9 mouse cellular contexts compared by ENCODE assay signal in genomic region chr2:48001800-48002507, GRCm38 (mm10).
DNase-seq lines count a peak whose midpoint lies in the region; ATAC-seq and TF ChIP-seq lines count a peak whose summit lies in the region.
"Had no signal": no experiment of that assay in that cellular context is flagged by ENCODE, and none has a peak within 500 bp of the region (broad histone marks: within the 10 kb centered on the region; RNA-seq: fewer than 3 reads in every experiment).

No protein-coding gene starts in this region.

- WGBS in liver, postnatal 0 days (ENCODE audit: insufficient replicate concordance), result 37% methylated on average over 11 of the region's 11 CpGs
- WGBS in liver, embryonic 12.5 days (ENCODE audit: insufficient replicate concordance), result 47% methylated on average over 11 of the region's 11 CpGs
- 24% methylated on average over 11 of the region's 11 CpGs for WGBS in embryonic facial prominence, embryonic 15.5 days
- WGBS in hindbrain, embryonic 16.5 days, result 55% methylated on average over 11 of the region's 11 CpGs

- H3K4me2 ChIP-seq in liver, postnatal 0 days (ENCODE audit: low read depth, low read length), result peak overlapping the region; percentile 40
- no peak overlapping the region for H3K4me2 ChIP-seq in liver, embryonic 12.5 days
- 0 out of 2 replicates have a peak overlapping the region, but pooled peaks have one; percentile 4 for H3K4me2 ChIP-seq in embryonic facial prominence, embryonic 15.5 days (replicated peaks)
- no peak overlapping the region for H3K4me2 ChIP-seq in hindbrain, embryonic 16.5 days (ENCODE audit: low read length)

- no peaks in the 10 kb centered on the region for H3K9me3 ChIP-seq in liver, postnatal 0 days (ENCODE audit: low read length)
- no peaks in the 10 kb centered on the region for H3K9me3 ChIP-seq in liver, embryonic 12.5 days (replicated peaks)
- no peaks in the 10 kb centered on the region for H3K9me3 ChIP-seq in embryonic facial prominence, embryonic 15.5 days (replicated peaks)
- H3K9me3 ChIP-seq in hindbrain, embryonic 16.5 days (ENCODE audit: control insufficient read depth, low read length), result no peaks in the 10 kb centered on the region

- no peak overlapping the region for H3K9ac ChIP-seq in liver, postnatal 0 days (replicated peaks)
- H3K9ac ChIP-seq in liver, embryonic 12.5 days, result no peak overlapping the region
- H3K9ac ChIP-seq in embryonic facial prominence, embryonic 15.5 days, result no peak overlapping the region
- H3K9ac ChIP-seq in hindbrain, embryonic 16.5 days (ENCODE audit: low read depth, low read length), result no peak overlapping the region

- TF ChIP-seq EP300 in liver, postnatal 0 days (IDR thresholded peaks at IDR 0.05; ENCODE audit: low read depth), result no peak

- no peaks in the 10 kb centered on the region for H3K4me1 ChIP-seq in liver, postnatal 0 days (ENCODE audit: insufficient read depth)
- no peaks in the 10 kb centered on the region for H3K4me1 ChIP-seq in liver, embryonic 12.5 days
- no peaks in the 10 kb centered on the region for H3K4me1 ChIP-seq in embryonic facial prominence, embryonic 15.5 days
- no peaks in the 10 kb centered on the region for H3K4me1 ChIP-seq in hindbrain, embryonic 16.5 days (ENCODE audit: control insufficient read depth, insufficient read depth, low read depth, low read length)

- ATAC-seq in liver, postnatal 0 days, result peak; percentile 21; the same call in 1 of the 2 replicates
- ATAC-seq in liver, embryonic 12.5 days, result no peak
- ATAC-seq in embryonic facial prominence, embryonic 15.5 days (ENCODE audit: insufficient number of reproducible peaks, low FRiP score, low TSS enrichment, low read depth), result peak; percentile 57; the same call in 1 of the 2 replicates
- peak; percentile 92 for ATAC-seq in hindbrain, embryonic 16.5 days
- peak; percentile 98 for ATAC-seq in megakaryocyte progenitor cell, adult 5-6 weeks (replicated peaks; ENCODE audit: poor library complexity)

- H3K27me3 ChIP-seq in liver, postnatal 0 days (ENCODE audit: insufficient read depth, low read length), result no peaks in the 10 kb centered on the region
- no peaks in the 10 kb centered on the region for H3K27me3 ChIP-seq in liver, embryonic 12.5 days (replicated peaks)
- no peaks in the 10 kb centered on the region for H3K27me3 ChIP-seq in embryonic facial prominence, embryonic 15.5 days
- H3K27me3 ChIP-seq in hindbrain, embryonic 16.5 days (replicated peaks; ENCODE audit: control insufficient read depth, insufficient read depth, low read length), result no peaks in the 10 kb centered on the region

- no peaks in the 10 kb centered on the region for H3K36me3 ChIP-seq in liver, postnatal 0 days (replicated peaks; ENCODE audit: insufficient read depth, low read length)
- H3K36me3 ChIP-seq in liver, embryonic 12.5 days, result no peaks in the 10 kb centered on the region
- no peaks in the 10 kb centered on the region for H3K36me3 ChIP-seq in embryonic facial prominence, embryonic 15.5 days
- H3K36me3 ChIP-seq in hindbrain, embryonic 16.5 days (ENCODE audit: control insufficient read depth, insufficient read depth, low read length), result no peaks in the 10 kb centered on the region

- no peak overlapping the region for H3K4me3 ChIP-seq in liver, postnatal 0 days (ENCODE audit: low read depth, low read length)
- H3K4me3 ChIP-seq in liver, embryonic 12.5 days, result no peak overlapping the region
- H3K4me3 ChIP-seq in embryonic facial prominence, embryonic 15.5 days (replicated peaks), result no peak overlapping the region
- H3K4me3 ChIP-seq in hindbrain, embryonic 16.5 days (ENCODE audit: low read length), result no peak overlapping the region
- H3K4me3 ChIP-seq: myocyte had no signal

- no peak for DNase-seq in liver, postnatal 0 days
- peak; percentile 5 for DNase-seq in adrenal gland, adult 8-10 months
- DNase-seq in layer of hippocampus, adult 9-11 months, result peak; percentile 65
- peak; percentile 64 for DNase-seq in telencephalon, adult 2 months (ENCODE audit: low read depth, low spot score)

- peak; percentile 70 for TF ChIP-seq CTCF in liver, postnatal 0 days (IDR thresholded peaks at IDR 0.05; ENCODE audit: low read depth)

- H3K27ac ChIP-seq in liver, postnatal 0 days (ENCODE audit: low read depth), result no peak overlapping the region
- no peak overlapping the region for H3K27ac ChIP-seq in liver, embryonic 12.5 days
- no peak overlapping the region; the same call in 1 of the 2 replicates for H3K27ac ChIP-seq in embryonic facial prominence, embryonic 15.5 days (replicated peaks)
- H3K27ac ChIP-seq in hindbrain, embryonic 16.5 days (ENCODE audit: low read depth, low read length), result no peak overlapping the region

Comparison
In these comparisons a context has a peak if more than half of its experiments do, and no peak if none do; other contexts are left out.
1. H3K4me2 ChIP-seq: peak in liver, postnatal 0 days (single experiment) and embryonic facial prominence, embryonic 15.5 days (single experiment); none in liver, embryonic 12.5 days (single experiment) and hindbrain, embryonic 16.5 days (single experiment).